Mouse (Mus musculus): Measurements from ENCODE around the gene Gapdh. TPM values are rescaled to one million over a fixed set of nuclear protein-coding genes. Genes with fewer than 3 reads are reported as not detected.

The Gapdh gene
- polyA plus RNA-seq, 1 experiment from 2014 or later = 1,428 TPM

DNA sequence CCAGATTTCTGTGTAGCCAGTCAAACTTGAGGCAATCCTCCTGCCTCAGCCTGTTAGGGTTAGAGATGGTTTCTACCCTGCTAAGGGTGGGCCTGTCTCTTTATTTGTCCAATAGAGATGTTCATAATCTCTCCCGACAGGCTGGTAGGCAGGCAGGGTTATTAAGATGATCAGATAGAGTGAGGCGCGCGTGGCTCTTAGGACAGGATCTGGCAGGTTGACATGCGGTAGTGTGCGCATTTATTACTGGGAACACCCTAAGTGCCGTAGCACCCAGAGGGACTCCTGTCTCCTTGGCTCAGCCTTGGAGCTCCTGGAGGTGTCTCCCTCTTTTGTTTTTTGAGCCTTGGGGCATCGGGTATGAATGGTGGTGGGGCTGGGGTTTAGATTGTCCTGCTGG is 11.0 kb downstream of the Gapdh start:
- Histone ChIP-seq H3K9me3 (ENCODE audit: control insufficient read depth, low read length) (no peaks in the 10 kb centered on the region), H3K4me1 (replicated peaks; ENCODE audit: control insufficient read depth, insufficient read depth, low read length) (no peaks in the 10 kb centered on the region), H3K4me3 (replicated peaks; ENCODE audit: low read length) (no peak overlapping the region), H3K36me3 (replicated peaks; ENCODE audit: control insufficient read depth, insufficient read depth) (peaks cover 60% of the 10 kb centered on the region), H3K27ac (no peak overlapping the region), H3K27me3 (ENCODE audit: control insufficient read depth, insufficient read depth, low read length) (no peaks in the 10 kb centered on the region), H3K4me2 (replicated peaks) (no peak overlapping the region), H3K9ac (no peak overlapping the region)
- WGBS = 86% methylated on average over 8 of the region's 8 CpGs
- DNase-seq (ENCODE audit: low spot score) (no peak), ATAC-seq (ENCODE audit: low FRiP score) (no peak)

DNA sequence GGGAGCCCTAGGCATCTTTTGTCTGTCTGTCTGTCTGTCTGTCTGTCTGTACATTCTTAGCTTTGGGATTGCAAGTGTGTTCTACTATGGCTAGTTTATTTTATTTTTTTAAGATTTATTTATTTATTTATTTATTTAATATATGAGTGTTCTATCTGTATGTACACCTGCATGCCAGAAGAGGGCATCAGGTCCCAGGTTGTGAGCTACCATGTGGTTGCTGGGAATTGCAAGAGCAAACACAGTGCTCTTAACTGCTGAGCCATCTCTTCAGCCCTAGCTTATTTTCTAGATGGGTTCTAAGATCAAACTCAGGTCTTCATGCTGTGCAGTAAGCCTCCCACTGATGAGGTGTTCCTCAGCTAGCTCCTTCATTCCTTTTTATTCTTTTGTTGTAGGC is 11.7 kb downstream of the Gapdh start:
- Histone ChIP-seq H3K36me3 (replicated peaks; ENCODE audit: control insufficient read depth, insufficient read depth) (peaks cover 53% of the 10 kb centered on the region), H3K27me3 (ENCODE audit: control insufficient read depth, insufficient read depth, low read length) (no peaks in the 10 kb centered on the region), H3K9ac (no peak overlapping the region), H3K4me1 (replicated peaks; ENCODE audit: control insufficient read depth, insufficient read depth, low read length) (0 out of 2 replicates have a peak, but pooled peaks cover 3% of the 10 kb centered on the region), H3K27ac (no peak overlapping the region), H3K4me3 (replicated peaks; ENCODE audit: low read length) (no peak overlapping the region), H3K4me2 (replicated peaks) (no peak overlapping the region), H3K9me3 (ENCODE audit: control insufficient read depth, low read length) (no peaks in the 10 kb centered on the region)
- DNase-seq (ENCODE audit: low spot score) (peak; percentile 51), ATAC-seq (ENCODE audit: low FRiP score) (no peak)

DNA sequence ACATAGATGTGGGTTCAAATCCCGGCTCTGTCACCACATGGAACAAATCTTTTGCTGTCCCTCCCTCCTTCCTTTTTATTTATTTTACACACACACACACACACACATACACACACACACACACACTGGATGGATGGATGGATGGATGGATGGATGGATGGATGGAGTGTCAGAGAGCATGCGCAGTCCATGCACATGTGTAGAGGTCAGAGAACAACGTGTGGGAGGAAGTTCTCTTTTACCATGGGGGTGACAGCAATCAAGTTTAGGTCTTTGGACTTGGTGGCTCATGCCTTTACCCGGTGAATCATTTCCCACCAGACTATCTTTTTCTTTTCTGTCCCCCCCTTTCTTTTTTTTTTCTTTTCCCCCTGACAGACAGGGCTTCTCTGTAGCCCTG is 12.6 kb downstream of the Gapdh start:
- Histone ChIP-seq H3K4me1 (replicated peaks; ENCODE audit: control insufficient read depth, insufficient read depth, low read length) (peaks cover 10% of the 10 kb centered on the region; the same call in 1 of the 2 replicates), H3K9ac (no peak overlapping the region), H3K4me3 (replicated peaks; ENCODE audit: low read length) (no peak overlapping the region), H3K27me3 (ENCODE audit: control insufficient read depth, insufficient read depth, low read length) (no peaks in the 10 kb centered on the region), H3K9me3 (ENCODE audit: control insufficient read depth, low read length) (no peaks in the 10 kb centered on the region), H3K36me3 (replicated peaks; ENCODE audit: control insufficient read depth, insufficient read depth) (peaks cover 44% of the 10 kb centered on the region), H3K27ac (no peak overlapping the region), H3K4me2 (replicated peaks) (no peak overlapping the region)
- DNase-seq (ENCODE audit: low spot score) (no peak), ATAC-seq (ENCODE audit: low FRiP score) (no peak)
- 94% methylated on average over 4 of the region's 4 CpGs for WGBS

- ATAC-seq (ENCODE audit: low FRiP score) (no peak), DNase-seq (ENCODE audit: low spot score) (no peak)
- Histone ChIP-seq H3K27me3 (ENCODE audit: control insufficient read depth, insufficient read depth, low read length) (no peaks in the 10 kb centered on the region), H3K9me3 (ENCODE audit: control insufficient read depth, low read length) (no peaks in the 10 kb centered on the region), H3K36me3 (replicated peaks; ENCODE audit: control insufficient read depth, insufficient read depth) (peaks cover 41% of the 10 kb centered on the region), H3K4me3 (replicated peaks; ENCODE audit: low read length) (no peak overlapping the region), H3K4me2 (replicated peaks) (no peak overlapping the region), H3K27ac (no peak overlapping the region), H3K9ac (no peak overlapping the region), H3K4me1 (replicated peaks; ENCODE audit: control insufficient read depth, insufficient read depth, low read length) (peaks cover 17% of the 10 kb centered on the region)
- 83% methylated on average over 5 of the region's 5 CpGs for WGBS
These were observed 13.3 kb downstream of the Gapdh start for GRCm38 (mm10) chr6:125153018-125153389.

DNA sequence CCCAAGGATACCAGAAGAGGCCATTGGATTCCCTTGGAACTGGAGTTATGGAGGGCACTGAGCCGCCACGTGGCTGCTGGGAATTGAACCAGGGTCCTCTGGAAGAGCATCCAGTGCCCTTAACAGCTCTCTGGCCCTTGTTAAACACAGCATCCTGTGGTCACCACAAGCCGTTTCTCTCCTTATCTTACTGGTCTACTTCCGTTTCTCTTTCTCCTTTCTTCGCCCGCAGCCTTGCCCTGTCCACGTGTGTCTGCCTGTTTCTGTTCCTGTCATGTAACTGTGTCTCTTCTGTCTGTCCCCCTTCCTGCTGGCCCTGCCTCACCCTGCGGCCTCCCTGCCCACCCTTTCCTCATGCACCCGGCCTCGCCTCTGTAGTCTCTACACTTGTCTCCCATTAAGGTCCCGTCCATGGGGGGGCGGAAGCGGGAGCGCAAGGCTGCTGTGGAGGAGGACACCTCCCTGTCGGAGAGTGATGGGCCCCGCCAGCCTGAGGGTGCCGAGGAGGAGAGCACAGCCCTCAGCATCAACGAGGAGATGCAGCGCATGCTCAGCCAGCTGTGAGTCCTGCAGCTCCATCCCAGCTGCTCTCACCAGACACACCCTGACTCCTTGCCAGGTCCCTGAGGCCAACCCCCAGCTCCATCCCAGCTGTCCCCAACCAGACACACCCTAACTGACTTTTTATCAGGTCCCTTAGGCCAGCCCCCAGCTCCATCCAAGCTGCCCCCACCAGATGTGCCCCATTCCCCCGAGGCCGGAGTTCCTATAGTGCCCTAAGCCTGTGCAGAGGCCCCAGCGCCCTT is 13.9 kb downstream of the Gapdh start:
- peaks cover 23% of the 10 kb centered on the region for H3K4me1 ChIP-seq (replicated peaks; ENCODE audit: control insufficient read depth, insufficient read depth, low read length)
- peaks cover 39% of the 10 kb centered on the region for H3K36me3 ChIP-seq (replicated peaks; ENCODE audit: control insufficient read depth, insufficient read depth)
- ATAC-seq (ENCODE audit: low FRiP score) = no peak
- H3K4me2 ChIP-seq (replicated peaks) = no peak overlapping the region
- H3K4me3 ChIP-seq (replicated peaks; ENCODE audit: low read length) = no peak overlapping the region
- no peak overlapping the region for H3K9ac ChIP-seq
- H3K27ac ChIP-seq = no peak overlapping the region
- H3K27me3 ChIP-seq (ENCODE audit: control insufficient read depth, insufficient read depth, low read length) = no peaks in the 10 kb centered on the region
- 85% methylated on average over 22 of the region's 22 CpGs for WGBS
- no peaks in the 10 kb centered on the region for H3K9me3 ChIP-seq (ENCODE audit: control insufficient read depth, low read length)
- DNase-seq (ENCODE audit: low spot score) = no peak

DNA sequence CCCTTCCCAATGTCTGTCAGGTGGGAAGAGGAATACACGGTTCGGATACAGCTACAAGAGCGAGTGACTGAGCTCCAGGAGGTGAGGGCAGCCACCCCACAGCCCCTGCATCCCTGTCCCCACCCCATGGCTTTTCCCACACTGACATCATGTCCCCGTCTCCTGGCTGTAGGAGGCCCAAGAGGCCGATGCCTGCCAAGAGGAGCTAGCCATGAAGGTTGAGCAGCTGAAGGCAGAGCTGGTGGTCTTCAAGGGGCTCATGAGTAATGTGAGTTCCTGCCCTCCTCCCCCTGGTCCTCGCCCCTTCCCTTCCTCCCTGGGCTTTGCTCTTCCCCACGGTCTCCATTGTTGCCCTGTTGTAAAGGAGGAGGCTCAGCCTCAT is 16.7 kb downstream of the Gapdh start:
- DNase-seq (ENCODE audit: low spot score) (no peak), ATAC-seq (ENCODE audit: low FRiP score) (no peak)
- no peak overlapping the region for H3K27ac ChIP-seq
- H3K27me3 ChIP-seq (ENCODE audit: control insufficient read depth, insufficient read depth, low read length) = no peaks in the 10 kb centered on the region
- peaks cover 25% of the 10 kb centered on the region for H3K36me3 ChIP-seq (replicated peaks; ENCODE audit: control insufficient read depth, insufficient read depth)
- H3K9ac ChIP-seq = no peak overlapping the region
- no peak overlapping the region for H3K4me3 ChIP-seq (replicated peaks; ENCODE audit: low read length)
- no peak overlapping the region for H3K4me2 ChIP-seq (replicated peaks)
- H3K4me1 ChIP-seq (replicated peaks; ENCODE audit: control insufficient read depth, insufficient read depth, low read length) = peaks cover 41% of the 10 kb centered on the region
- WGBS = 73% methylated on average over 7 of the region's 7 CpGs
- no peaks in the 10 kb centered on the region for H3K9me3 ChIP-seq (ENCODE audit: control insufficient read depth, low read length)

DNA sequence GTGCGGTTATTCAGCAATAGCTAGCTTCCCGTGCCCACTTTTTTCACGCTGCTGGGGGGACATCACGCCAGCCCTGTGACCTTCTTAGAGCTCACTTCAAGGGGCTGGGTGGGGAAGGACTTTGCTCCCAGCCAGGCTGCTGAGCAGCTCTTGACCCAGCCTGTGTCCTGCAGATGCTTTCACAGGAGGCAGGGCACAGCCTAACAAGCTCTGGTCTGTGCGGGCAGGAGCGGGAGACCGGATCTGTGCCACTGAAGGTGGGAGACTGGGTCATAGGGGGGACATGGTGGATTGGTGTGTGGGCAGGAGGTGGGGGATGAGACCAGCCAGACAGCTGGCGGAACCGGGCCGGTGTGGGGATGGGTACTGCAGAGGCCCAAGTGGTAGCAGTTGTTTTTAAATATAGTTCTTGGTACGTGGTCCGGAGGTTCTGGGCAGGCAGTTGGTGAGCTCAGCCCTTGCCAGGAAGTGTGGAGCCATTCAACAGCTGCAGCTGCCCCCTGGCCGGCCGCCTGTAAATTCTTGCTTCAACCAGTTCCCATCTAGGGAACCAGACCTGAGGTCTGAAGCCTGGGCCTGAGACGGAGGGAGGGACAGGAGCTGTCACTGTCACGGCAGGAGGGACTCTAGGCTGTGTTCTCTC is 17.2 kb downstream of the Gapdh start:
- no peaks in the 10 kb centered on the region for H3K27me3 ChIP-seq (ENCODE audit: control insufficient read depth, insufficient read depth, low read length)
- ATAC-seq (ENCODE audit: low FRiP score) (no peak), DNase-seq (ENCODE audit: low spot score) (no peak)
- peaks cover 27% of the 10 kb centered on the region for H3K36me3 ChIP-seq (replicated peaks; ENCODE audit: control insufficient read depth, insufficient read depth)
- H3K9ac ChIP-seq = peak overlapping the region; percentile 92; the same call in 1 of the 2 replicates
- H3K9me3 ChIP-seq (ENCODE audit: control insufficient read depth, low read length) = no peaks in the 10 kb centered on the region
- H3K4me2 ChIP-seq (replicated peaks) = peak overlapping the region; percentile 98
- 74% methylated on average over 16 of the region's 16 CpGs for WGBS
- no peak overlapping the region for H3K4me3 ChIP-seq (replicated peaks; ENCODE audit: low read length)
- H3K27ac ChIP-seq = no peak overlapping the region
- H3K4me1 ChIP-seq (replicated peaks; ENCODE audit: control insufficient read depth, insufficient read depth, low read length) = peaks cover 41% of the 10 kb centered on the region

GRCm38 (mm10) chr6:125148251-125148925 is 17.9 kb downstream of the Gapdh start:
- Histone ChIP-seq H3K4me2 (replicated peaks) (peak overlapping the region; percentile 98), H3K4me1 (replicated peaks; ENCODE audit: control insufficient read depth, insufficient read depth, low read length) (peaks cover 41% of the 10 kb centered on the region), H3K4me3 (replicated peaks; ENCODE audit: low read length) (no peak overlapping the region), H3K27me3 (ENCODE audit: control insufficient read depth, insufficient read depth, low read length) (no peaks in the 10 kb centered on the region), H3K9ac (peak overlapping the region; percentile 92), H3K36me3 (replicated peaks; ENCODE audit: control insufficient read depth, insufficient read depth) (peaks cover 29% of the 10 kb centered on the region), H3K9me3 (ENCODE audit: control insufficient read depth, low read length) (no peaks in the 10 kb centered on the region), H3K27ac (0 out of 2 replicates have a peak overlapping the region, but pooled peaks have one; percentile 29)
- no peak for ATAC-seq (ENCODE audit: low FRiP score)
- DNase-seq (ENCODE audit: low spot score) = no peak
- WGBS = 67% methylated on average over 18 of the region's 18 CpGs

GRCm38 (mm10) chr6:125147329-125147728 is 18.9 kb downstream of the Gapdh start:
- Histone ChIP-seq H3K36me3 (replicated peaks; ENCODE audit: control insufficient read depth, insufficient read depth) (peaks cover 28% of the 10 kb centered on the region), H3K27me3 (ENCODE audit: control insufficient read depth, insufficient read depth, low read length) (no peaks in the 10 kb centered on the region), H3K9me3 (ENCODE audit: control insufficient read depth, low read length) (no peaks in the 10 kb centered on the region), H3K4me1 (replicated peaks; ENCODE audit: control insufficient read depth, insufficient read depth, low read length) (peaks cover 41% of the 10 kb centered on the region), H3K4me2 (replicated peaks) (peak overlapping the region; percentile 98), H3K4me3 (replicated peaks; ENCODE audit: low read length) (peak overlapping the region; percentile 10), H3K27ac (0 out of 2 replicates have a peak overlapping the region, but pooled peaks have one; percentile 7), H3K9ac (peak overlapping the region; percentile 92)
- WGBS = 56% methylated on average over 10 of the region's 10 CpGs
- ATAC-seq (ENCODE audit: low FRiP score) (no peak), DNase-seq (ENCODE audit: low spot score) (no peak)
